Mouse (Mus musculus) bone marrow macrophage, adult 2 months (primary cell): ENCODE measurements around the gene Apbb2.

Experiments
- CTCF ChIP-seq: IDR thresholded peaks from 2 replicates; pipeline ENCODE4 v1.5.1; 2012; ENCODE audit warnings: low read depth, mild to moderate bottlenecking, low read length, moderate library complexity
- POLR2A ChIP-seq: IDR thresholded peaks from 2 replicates; pipeline ENCODE4 v1.6.1; 2012; ENCODE audit warnings: mild to moderate bottlenecking, low read depth, low read length, borderline replicate concordance

DNA sequence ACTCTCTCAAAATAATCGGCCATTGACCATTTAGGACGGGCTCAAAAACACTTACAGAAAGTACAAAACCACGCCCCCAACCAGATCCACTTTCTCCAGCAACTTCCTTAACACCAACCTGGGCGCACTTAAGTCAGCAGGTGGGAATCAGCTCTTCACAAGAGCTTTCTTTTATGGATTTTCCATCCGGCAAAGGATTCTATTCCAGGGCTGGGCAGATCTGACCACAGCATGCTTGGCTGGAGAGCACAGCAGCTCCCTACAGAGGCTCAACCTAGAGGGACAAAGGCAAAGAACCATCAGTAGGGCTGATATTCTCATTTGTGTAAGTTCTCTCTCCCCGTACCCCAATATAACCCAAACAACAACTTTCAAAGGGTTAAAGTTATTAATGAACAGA is 75.2 kb downstream of the Apbb2 start:
- TF ChIP-seq POLR2A (no peak), CTCF (no peak)
